Mouse (Mus musculus): ENCODE measurements around the gene Rufy4.

DNA sequence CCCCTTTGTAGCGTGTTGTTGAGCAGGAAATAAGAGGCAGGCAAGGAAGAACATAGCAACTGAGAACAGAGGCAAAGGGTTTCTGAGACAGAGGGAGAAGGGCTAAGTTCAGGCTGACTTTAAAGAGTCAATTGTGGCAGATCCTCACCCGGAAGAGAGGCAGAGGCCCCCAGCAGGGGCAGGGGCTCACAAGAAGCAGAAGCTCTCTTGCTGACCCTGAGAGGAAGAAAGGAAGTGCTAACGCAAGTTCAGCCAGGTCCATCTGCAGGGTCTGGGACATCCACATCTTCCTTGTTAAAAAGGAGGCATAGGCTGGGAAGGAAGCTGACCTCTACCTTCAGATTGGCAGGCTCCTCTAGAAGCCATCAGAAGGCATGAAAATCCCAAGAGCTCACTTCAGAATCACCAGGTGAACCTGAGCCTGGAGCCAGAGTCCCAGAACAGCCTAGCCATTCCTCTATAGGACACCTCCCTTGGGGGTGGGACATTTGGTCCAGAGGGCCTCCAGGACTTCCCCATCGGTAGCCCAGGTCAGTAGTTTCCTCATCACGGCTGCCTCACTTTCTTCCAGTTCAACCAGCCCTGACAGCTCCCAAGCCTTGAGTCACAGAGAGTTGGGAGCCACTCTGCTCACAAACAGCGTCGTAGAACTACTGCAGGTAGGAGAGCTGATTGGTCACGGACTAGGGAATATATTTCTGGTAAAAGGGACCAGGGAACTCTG, 28.3 kb downstream of the Rufy4 start, which contains the start of gene Cxcr2:
- TF ChIP-seq CTCF (IDR thresholded peaks at IDR 0.05), result no peak
- TF ChIP-seq EP300 (IDR thresholded peaks at IDR 0.05), result no peak
